In the genomic region with DNA sequence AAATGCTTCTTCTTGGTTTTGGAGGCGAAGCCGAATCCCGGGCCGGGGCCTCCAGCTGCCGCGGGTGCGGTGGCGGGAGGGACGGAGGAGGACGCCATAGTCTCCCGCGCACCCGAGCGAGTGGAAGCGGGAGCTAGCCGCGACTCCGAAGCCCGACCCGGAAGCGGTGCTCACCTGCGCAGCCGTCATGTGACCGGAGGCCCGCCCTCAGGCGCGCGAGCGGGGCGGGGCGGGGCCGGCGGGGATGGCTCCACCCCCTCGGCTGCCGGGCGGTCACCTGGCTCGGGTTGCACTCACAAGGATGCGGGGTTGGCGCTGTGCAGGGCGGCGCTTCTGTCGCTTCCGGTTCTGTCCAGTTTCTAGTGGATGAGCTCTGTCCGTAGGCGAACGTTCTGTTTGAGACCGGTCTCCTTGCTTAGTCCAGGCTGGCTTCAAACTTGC, we compare ENCODE assay signal across 8 mouse cellular contexts. TPM values are rescaled to one million over a fixed set of nuclear protein-coding genes. Genes with fewer than 3 reads are reported as not detected.
A peak's percentile ranks its signal among the peaks of the same experiment; 100 is the strongest.
DNase-seq lines count a peak whose midpoint lies in the region; ATAC-seq and TF ChIP-seq lines count a peak whose summit lies in the region.

A gene (minus strand): TSS at position 172 of the 441 bp plus-strand sequence.

- ATAC-seq in forebrain, embryonic 11.5 days (replicated peaks; ENCODE audit: low FRiP score), result peak; percentile 99
- peak; percentile 96 for ATAC-seq in heart, embryonic 15.5 days (replicated peaks; ENCODE audit: insufficient number of reproducible peaks, insufficient read depth, low FRiP score, low read depth)
- ATAC-seq in liver, embryonic 15.5 days (ENCODE audit: insufficient read depth), result peak; percentile 92
- ATAC-seq in neural tube, embryonic 12.5 days (ENCODE audit: low FRiP score, low read depth), result peak; percentile 97
- peak; percentile 96 for ATAC-seq in stomach, postnatal 0 days (ENCODE audit: low FRiP score, low TSS enrichment)

- no peak for TF ChIP-seq CTCF in E14TG2a.4 (conservative IDR thresholded peaks at IDR 0.05; ENCODE audit: low read length)
- no peak for TF ChIP-seq CTCF in stomach, postnatal 0 days (IDR thresholded peaks at IDR 0.05; ENCODE audit: low read depth)

- peak within 1 kb of the TSS; percentile 95 for H3K4me2 ChIP-seq in forebrain, embryonic 11.5 days (ENCODE audit: low read depth, low read length, severe bottlenecking)
- peak within 1 kb of the TSS; percentile 88 for H3K4me2 ChIP-seq in heart, embryonic 15.5 days
- H3K4me2 ChIP-seq in liver, embryonic 15.5 days, result peak within 1 kb of the TSS; percentile 84
- peak within 1 kb of the TSS; percentile 79 for H3K4me2 ChIP-seq in neural tube, embryonic 12.5 days (replicated peaks)
- peak within 1 kb of the TSS; percentile 98 for H3K4me2 ChIP-seq in stomach, postnatal 0 days (replicated peaks; ENCODE audit: low read depth)

- peak; percentile 78 for DNase-seq in c-Kit-positive CD71-positive TER-119-positive erythroid progenitor cells, embryonic 14.5 days (ENCODE audit: low spot score)
- peak; percentile 95 for DNase-seq in forebrain, embryonic 11.5 days (ENCODE audit: low spot score)
- peak; percentile 91 to 97 for DNase-seq in kidney, postnatal 25 days
- DNase-seq in stomach, postnatal 0 days (ENCODE audit: low spot score), result peak; percentile 98

- H3K36me3 ChIP-seq in E14TG2a.4 (ENCODE audit: insufficient read depth, low read length), result peaks cover 37% of the 10 kb centered on the region
- no peaks in the 10 kb centered on the region; the same call in 1 of the 2 replicates for H3K36me3 ChIP-seq in forebrain, embryonic 11.5 days (ENCODE audit: control insufficient read depth, insufficient read depth, low read length)
- peaks cover 14% of the 10 kb centered on the region; the same call in 1 of the 2 replicates for H3K36me3 ChIP-seq in heart, embryonic 15.5 days
- peaks cover 31% of the 10 kb centered on the region for H3K36me3 ChIP-seq in liver, embryonic 15.5 days (replicated peaks)
- H3K36me3 ChIP-seq in neural tube, embryonic 12.5 days, result peaks cover 19% of the 10 kb centered on the region
- H3K36me3 ChIP-seq in stomach, postnatal 0 days (ENCODE audit: control insufficient read depth, insufficient read depth, low read length), result peaks cover 4% of the 10 kb centered on the region; the same call in 1 of the 2 replicates

- under 1% methylated on average over 47 of the region's 47 CpGs for WGBS in forebrain, embryonic 11.5 days
- WGBS in heart, embryonic 15.5 days, result 1% methylated on average over 47 of the region's 47 CpGs
- under 1% methylated on average over 47 of the region's 47 CpGs for WGBS in liver, embryonic 15.5 days (ENCODE audit: insufficient replicate concordance)
- under 1% methylated on average over 47 of the region's 47 CpGs for WGBS in neural tube, embryonic 12.5 days
- under 1% methylated on average over 47 of the region's 47 CpGs for WGBS in stomach, postnatal 0 days

- H3K27ac ChIP-seq in forebrain, embryonic 11.5 days (ENCODE audit: low read depth, low read length), result no peak within 1 kb of the TSS
- H3K27ac ChIP-seq in heart, embryonic 15.5 days, result peak within 1 kb of the TSS; percentile 44; the same call in 1 of the 2 replicates
- H3K27ac ChIP-seq in liver, embryonic 15.5 days (replicated peaks), result peak within 1 kb of the TSS; percentile 88
- no peak within 1 kb of the TSS for H3K27ac ChIP-seq in neural tube, embryonic 12.5 days
- H3K27ac ChIP-seq in stomach, postnatal 0 days (replicated peaks), result peak within 1 kb of the TSS; percentile 84

- no peaks in the 10 kb centered on the region for H3K9me3 ChIP-seq in E14TG2a.4 (ENCODE audit: low read length)
- no peaks in the 10 kb centered on the region for H3K9me3 ChIP-seq in forebrain, embryonic 11.5 days (ENCODE audit: control insufficient read depth, low read length)
- H3K9me3 ChIP-seq in heart, embryonic 15.5 days (replicated peaks), result no peaks in the 10 kb centered on the region
- no peaks in the 10 kb centered on the region for H3K9me3 ChIP-seq in liver, embryonic 15.5 days (replicated peaks)
- H3K9me3 ChIP-seq in neural tube, embryonic 12.5 days, result no peaks in the 10 kb centered on the region
- no peaks in the 10 kb centered on the region for H3K9me3 ChIP-seq in stomach, postnatal 0 days (ENCODE audit: control insufficient read depth, low read length)

- H3K4me1 ChIP-seq in E14TG2a.4 (replicated peaks; ENCODE audit: low read depth, low read length), result peaks cover 64% of the 10 kb centered on the region
- peaks cover 8% of the 10 kb centered on the region; the same call in 1 of the 2 replicates for H3K4me1 ChIP-seq in forebrain, embryonic 11.5 days (replicated peaks; ENCODE audit: control insufficient read depth, insufficient read depth, low read length)
- peaks cover 18% of the 10 kb centered on the region for H3K4me1 ChIP-seq in heart, embryonic 15.5 days (replicated peaks)
- peaks cover 61% of the 10 kb centered on the region for H3K4me1 ChIP-seq in liver, embryonic 15.5 days (replicated peaks)
- peaks cover 10% of the 10 kb centered on the region for H3K4me1 ChIP-seq in neural tube, embryonic 12.5 days
- 0 out of 2 replicates have a peak, but pooled peaks cover 3% of the 10 kb centered on the region for H3K4me1 ChIP-seq in stomach, postnatal 0 days (replicated peaks; ENCODE audit: control insufficient read depth, insufficient read depth)

- H3K4me3 ChIP-seq in E14TG2a.4 (replicated peaks; ENCODE audit: low read length), result peak within 1 kb of the TSS; percentile 99
- peak within 1 kb of the TSS; percentile 87 for H3K4me3 ChIP-seq in forebrain, embryonic 11.5 days (ENCODE audit: low read depth, low read length)
- H3K4me3 ChIP-seq in heart, embryonic 15.5 days, result peak within 1 kb of the TSS; percentile 78
- peak within 1 kb of the TSS; percentile 93 for H3K4me3 ChIP-seq in liver, embryonic 15.5 days (replicated peaks)
- H3K4me3 ChIP-seq in neural tube, embryonic 12.5 days, result peak within 1 kb of the TSS; percentile 86
- peak within 1 kb of the TSS; percentile 83 for H3K4me3 ChIP-seq in stomach, postnatal 0 days (ENCODE audit: low read depth, low read length)

- no peak for TF ChIP-seq EP300 in stomach, postnatal 0 days (optimal IDR thresholded peaks at IDR 0.05)

- H3K9ac ChIP-seq in forebrain, embryonic 11.5 days (ENCODE audit: low read length), result peak within 1 kb of the TSS; percentile 81
- peak within 1 kb of the TSS; percentile 74 for H3K9ac ChIP-seq in heart, embryonic 15.5 days
- peak within 1 kb of the TSS; percentile 95 for H3K9ac ChIP-seq in liver, embryonic 15.5 days
- peak within 1 kb of the TSS; percentile 72 for H3K9ac ChIP-seq in neural tube, embryonic 12.5 days
- H3K9ac ChIP-seq in stomach, postnatal 0 days (ENCODE audit: low read length), result peak within 1 kb of the TSS; percentile 81

- H3K27me3 ChIP-seq in E14TG2a.4 (ENCODE audit: insufficient read depth, low read length), result no peaks in the 10 kb centered on the region
- no peaks in the 10 kb centered on the region for H3K27me3 ChIP-seq in forebrain, embryonic 11.5 days (ENCODE audit: control insufficient read depth, insufficient read depth, low read length)
- 0 out of 2 replicates have a peak, but pooled peaks cover 2% of the 10 kb centered on the region for H3K27me3 ChIP-seq in heart, embryonic 15.5 days
- no peaks in the 10 kb centered on the region for H3K27me3 ChIP-seq in liver, embryonic 15.5 days
- H3K27me3 ChIP-seq in neural tube, embryonic 12.5 days (replicated peaks), result no peaks in the 10 kb centered on the region
- H3K27me3 ChIP-seq in stomach, postnatal 0 days (ENCODE audit: control insufficient read depth, insufficient read depth, low read length), result no peaks in the 10 kb centered on the region

RNA-seq across cellular contexts. Expression of the gene that starts here (rescaled TPM):
- 16.4 and 17.2 TPM in 2 replicates for polyA plus RNA-seq in forebrain, embryonic 11.5 days (2014; fragmentation: Nextera tagmentation; extraction: Ambion mirVana)
- 23.2 and 27.0 TPM in 2 replicates for polyA plus RNA-seq in heart, embryonic 15.5 days (2015; fragmentation: Nextera tagmentation; extraction: Ambion mirVana)
- polyA plus RNA-seq in liver, embryonic 15.5 days (2015; fragmentation: Nextera tagmentation; extraction: Ambion mirVana), result 41.9 and 45.1 TPM in 2 replicates
- polyA plus RNA-seq in neural tube, embryonic 12.5 days (2016; fragmentation: Nextera tagmentation; extraction: Ambion mirVana), result 22.0 and 22.4 TPM in 2 replicates
- 23.2 and 26.0 TPM in 2 replicates for polyA plus RNA-seq in stomach, postnatal 0 days (2015; fragmentation: Nextera tagmentation; extraction: Ambion mirVana)

Comparison
In these comparisons a context has a peak if more than half of its experiments do, and no peak if none do; other contexts are left out.
1. H3K27ac ChIP-seq: peak in heart, embryonic 15.5 days (single experiment), liver, embryonic 15.5 days (single experiment) and stomach, postnatal 0 days (single experiment); none in forebrain, embryonic 11.5 days (single experiment) and neural tube, embryonic 12.5 days (single experiment).
2. Peak in every context shown above with its lines, with median percentiles within 50 percentile points of each other: H3K4me3 ChIP-seq, DNase-seq, ATAC-seq, H3K4me2 ChIP-seq and H3K9ac ChIP-seq.